Mouse (Mus musculus): ENCODE results near the gene Cldn10.

DNA sequence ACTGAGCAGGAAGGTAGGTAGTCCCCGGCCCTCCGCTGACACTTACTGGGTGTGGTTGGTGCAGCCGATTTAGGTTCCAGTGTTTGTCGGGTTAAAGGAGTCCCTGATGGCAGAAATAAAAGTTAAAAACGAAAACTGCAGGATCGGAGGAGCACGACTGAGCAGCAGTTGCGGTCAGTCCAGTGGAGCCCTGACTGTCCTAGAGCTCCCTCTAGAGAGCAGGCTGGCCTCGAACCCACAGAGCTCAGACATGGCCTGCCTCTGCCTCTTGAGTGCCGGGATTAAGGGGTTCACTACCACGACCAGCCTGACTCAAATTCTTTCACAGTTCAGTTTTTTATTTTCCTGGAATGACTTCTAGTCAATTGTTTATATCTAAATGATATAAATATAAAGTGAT lies 112.2 kb downstream of the Cldn10 start:
- TF ChIP-seq CTCF (IDR thresholded peaks at IDR 0.05; ENCODE audit: low read depth, low read length) (no peak), GATA1 (IDR thresholded peaks at IDR 0.05; ENCODE audit: borderline replicate concordance, low read length) (no peak), GATA2 (IDR thresholded peaks at IDR 0.05; ENCODE audit: borderline replicate concordance, low read depth, low read length) (no peak), POLR2AphosphoS5 (IDR thresholded peaks at IDR 0.05; ENCODE audit: insufficient replicate concordance, low read depth, low read length) (no peak)
